Mouse (Mus musculus) mouse embryonic stem cell (cell line): Measurements from ENCODE around the gene H2-Ke6.

Experiments used
- in situ Hi-C, 2 experiments: fragments of 300-500 bp; cut with MboI; formaldehyde crosslinking; loops; 1 replicate in 1 of 2; 3 replicates in 1 of 2; pipeline ENCODE4 v1.14.3; 2019 to 2020; ENCODE audit warnings: low sequenced_read_pairs in 2 of 2, low pct_unique_long_range_greater_than_20kb in 1 of 2, mixed read lengths in 1 of 2; ENCODE audit not compliant: unreplicated experiment in 1 of 2

Gene H2-Ke6

DNA sequence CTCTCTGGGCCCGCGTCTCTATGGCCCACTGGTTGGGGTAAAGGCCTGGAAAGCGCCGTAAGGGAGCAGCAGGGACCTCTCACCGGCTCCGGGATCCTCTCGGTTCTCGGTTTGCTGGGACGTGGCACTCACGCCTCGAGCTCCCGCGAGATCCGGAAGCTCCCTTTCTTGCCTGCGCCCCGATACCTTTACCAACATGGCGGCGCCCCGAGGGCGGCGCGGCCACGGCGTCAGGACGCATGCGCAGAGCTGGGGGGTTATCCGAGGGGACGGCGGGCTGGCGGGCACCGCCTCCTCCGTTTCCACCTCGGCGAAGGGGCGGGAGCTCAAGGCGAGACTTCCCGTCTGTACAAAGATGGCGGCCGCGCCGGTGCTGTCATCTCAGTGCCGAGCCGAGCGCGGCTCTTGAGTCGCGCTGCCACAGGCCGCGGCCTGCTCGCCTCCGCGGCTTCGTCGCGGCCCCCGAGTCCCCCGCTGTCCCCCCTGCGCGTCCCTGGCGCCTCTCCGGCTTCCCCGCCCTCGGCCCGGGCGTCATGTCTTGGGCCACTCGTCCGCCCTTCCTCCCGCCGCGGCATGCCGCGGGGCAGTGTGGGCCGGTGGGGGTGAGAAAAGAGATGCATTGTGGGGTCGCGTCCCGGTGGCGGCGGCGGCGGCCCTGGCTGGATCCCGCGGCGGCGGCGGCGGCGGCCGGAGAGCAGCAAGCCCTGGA, 3.8 kb upstream of the H2-Ke6 start, which contains the start of the genes Slc39a7 and Rxrb:
Slc39a7 (minus strand) TSS at position 218 of the 709 bp plus-strand sequence.
Rxrb (plus strand) TSS at position 348 of the 709 bp plus-strand sequence.
- in situ Hi-C loops: no loop called here

DNA sequence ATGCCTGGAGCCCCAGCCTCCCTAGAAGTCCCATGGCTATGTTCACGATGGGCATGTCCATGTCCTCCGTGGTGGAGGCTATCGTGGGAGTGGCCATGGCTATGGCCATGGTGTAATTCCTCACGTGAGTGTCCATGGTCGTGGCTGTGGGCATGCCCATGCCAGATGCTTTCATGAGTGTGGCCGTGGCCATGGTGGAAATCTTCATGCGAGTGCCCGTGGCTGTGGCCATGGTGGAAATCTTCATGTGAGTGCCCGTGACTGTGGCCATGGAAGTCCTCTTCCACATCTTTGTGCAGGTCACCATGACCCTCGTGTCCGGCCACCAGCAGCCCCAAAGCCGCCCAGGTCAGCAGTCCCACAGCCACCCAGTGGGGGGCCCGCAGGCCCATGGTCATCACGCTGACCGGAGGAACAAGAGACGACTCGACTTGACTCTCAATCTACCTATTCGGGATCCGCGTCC, 3.0 kb upstream of the H2-Ke6 start:
- in situ Hi-C loops: no loop called here

- in situ Hi-C loops: no loop called here
These were observed 2.2 kb upstream of the H2-Ke6 start for GRCm38 (mm10) chr17:34029890-34030595.

DNA sequence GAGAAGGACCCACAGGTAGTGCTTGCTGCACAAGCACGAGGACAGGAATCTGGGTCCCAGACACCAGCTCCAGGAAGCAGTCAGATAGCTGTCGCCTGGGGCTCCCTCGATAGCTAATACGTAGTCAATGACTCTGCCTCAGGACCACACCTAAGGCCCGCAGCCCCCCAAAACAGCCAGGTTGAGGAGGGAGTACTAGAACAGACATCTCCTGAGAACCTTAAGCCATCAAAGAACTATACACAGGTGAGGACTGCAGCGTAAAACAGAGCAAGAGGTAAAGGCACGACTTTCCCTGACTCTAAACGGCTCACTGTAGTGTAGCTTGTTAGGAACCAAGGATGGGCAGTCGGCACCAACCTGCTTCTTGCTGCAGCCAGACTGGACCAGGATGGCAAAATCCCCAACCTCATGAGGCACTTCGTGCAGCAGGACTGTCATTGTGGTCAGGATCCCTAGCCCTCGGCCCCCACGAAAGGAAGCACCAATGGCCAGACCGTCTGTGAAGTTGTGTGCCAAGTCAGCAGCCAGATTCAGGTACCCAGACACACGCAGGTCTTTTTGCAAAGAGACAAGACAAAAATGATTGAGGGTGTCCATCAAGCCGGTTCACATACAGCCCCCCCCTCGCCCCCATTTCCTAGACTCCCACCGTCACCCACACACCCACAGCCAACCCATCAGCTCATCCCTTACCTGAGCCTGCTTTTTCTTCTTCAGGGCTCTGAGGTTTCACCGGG, 1.5 kb upstream of the H2-Ke6 start:
- in situ Hi-C loops: no loop called here

- in situ Hi-C loops: no loop called here
These were observed 765 bp upstream of the H2-Ke6 start for GRCm38 (mm10) chr17:34028501-34029149.

DNA sequence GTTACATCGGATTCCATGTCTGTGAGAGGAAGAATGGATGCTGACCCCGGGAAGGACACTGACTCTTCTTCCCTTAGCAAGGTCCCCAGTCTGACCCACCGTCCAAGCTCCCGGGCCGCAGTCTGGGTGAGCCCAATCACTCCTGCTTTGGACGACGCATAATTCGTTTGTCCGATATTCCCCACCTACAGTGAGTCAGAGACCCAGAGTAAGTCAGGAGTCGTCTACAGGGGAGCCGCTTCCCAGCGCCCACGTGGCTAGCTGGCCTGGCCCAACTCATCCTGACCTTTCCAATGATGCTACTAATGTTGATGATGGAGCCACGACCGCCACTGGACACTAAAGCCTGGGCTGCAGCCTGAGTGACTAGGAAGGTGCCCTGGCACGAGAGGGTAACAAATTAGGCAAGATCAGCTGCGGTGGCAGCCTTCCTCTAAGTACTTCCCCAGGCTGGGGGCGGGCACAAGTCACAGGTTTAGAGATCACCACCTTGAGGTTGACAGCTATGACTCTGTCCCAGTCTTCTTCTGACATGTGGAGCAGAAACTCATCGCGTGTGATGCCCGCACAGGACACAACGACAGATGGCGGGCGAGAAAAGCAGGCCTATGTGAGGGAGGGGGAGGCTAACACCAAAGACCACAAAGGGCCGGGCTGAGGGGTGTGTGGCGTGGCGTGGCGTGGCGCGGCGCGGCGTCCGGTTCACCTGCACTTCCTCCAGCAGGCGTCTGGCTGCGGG, 774 bp downstream of the H2-Ke6 start:
- in situ Hi-C loops: no loop called here

DNA sequence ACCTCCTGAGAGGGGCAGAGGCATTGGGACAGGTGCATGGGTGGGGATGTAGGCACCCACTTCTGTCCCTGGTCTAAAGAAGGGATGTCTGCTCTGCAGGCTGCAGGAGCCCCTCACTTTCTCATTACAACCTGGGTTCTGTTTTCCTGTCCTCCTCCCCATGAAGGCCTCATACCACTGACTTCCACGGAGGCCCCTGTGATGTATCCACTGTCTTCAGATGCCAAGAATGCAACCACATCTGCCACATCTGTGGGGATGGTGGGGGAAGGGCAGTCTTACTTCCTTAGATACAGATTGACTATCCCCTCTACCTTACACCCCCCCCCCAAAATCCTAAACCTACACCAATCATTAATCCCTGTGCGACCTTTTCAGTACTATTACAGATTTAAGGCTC, 1.6 kb downstream of the H2-Ke6 start:
- in situ Hi-C loops: no loop called here

DNA sequence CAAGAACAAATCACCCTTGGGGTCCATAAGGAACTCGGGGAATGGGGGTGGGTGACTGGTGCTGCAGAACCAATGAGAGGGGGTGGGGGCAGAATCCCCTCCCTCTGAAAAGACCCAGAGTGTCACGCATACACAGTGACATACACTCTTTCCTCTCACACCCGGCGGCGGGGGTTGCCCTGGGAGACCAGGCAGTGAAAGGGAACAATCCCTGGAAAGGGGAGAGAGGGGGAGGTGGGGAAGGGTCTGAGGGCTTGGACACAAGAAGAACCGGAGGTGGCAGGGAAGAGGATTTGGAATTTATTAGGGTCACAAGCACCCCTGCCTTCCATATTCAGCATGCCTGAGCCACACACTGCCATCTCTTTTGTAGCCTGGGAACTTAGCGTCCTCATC, 2.1 kb downstream of the H2-Ke6 start:
- in situ Hi-C loops: no loop called here

- in situ Hi-C loops: no loop called here
These were observed 2.8 kb downstream of the H2-Ke6 start for GRCm38 (mm10) chr17:34024861-34025755.

DNA sequence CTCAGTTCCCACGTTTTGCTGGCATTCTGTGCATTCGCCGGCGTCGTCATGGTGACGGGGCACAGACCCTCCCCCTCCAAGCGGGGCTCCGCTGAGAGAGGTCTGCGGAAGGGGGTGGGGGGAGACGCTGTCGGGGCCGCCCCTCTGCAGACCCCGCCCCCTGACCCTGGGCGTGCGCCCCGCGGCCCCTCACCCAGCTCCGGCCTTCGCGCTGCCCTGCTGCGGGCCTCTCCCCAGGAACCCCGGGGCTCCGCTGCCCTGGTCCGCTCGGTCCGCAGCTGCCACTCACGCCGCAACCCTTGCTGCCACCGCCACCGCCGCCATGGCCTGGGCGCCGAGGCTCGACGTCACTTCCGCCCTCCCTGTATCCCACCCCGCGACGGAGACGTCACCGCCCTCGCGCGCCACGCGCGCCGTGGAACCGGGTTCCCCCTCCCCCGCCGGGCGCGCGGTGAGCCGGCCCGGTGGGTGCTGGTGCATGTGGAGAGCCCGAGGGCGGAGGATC, 3.5 kb downstream of the H2-Ke6 start, which contains the start of gene Ring1:
Ring1 (minus strand) TSS at position 364 of the 505 bp plus-strand sequence.
- in situ Hi-C loops: no loop called here

- in situ Hi-C loops: no loop called here
These were observed 4.2 kb downstream of the H2-Ke6 start for GRCm38 (mm10) chr17:34023678-34024077.

- in situ Hi-C loops: no loop called here
These were observed 4.9 kb downstream of the H2-Ke6 start for GRCm38 (mm10) chr17:34022987-34023386.

- in situ Hi-C loops: no loop called here
These were observed 5.5 kb downstream of the H2-Ke6 start for GRCm38 (mm10) chr17:34022414-34022783.

GRCm38 (mm10) chr17:34021539-34022413, 6.1 kb downstream of the H2-Ke6 start:
- in situ Hi-C loops: no loop called here

- in situ Hi-C loops: no loop called here
These were observed 14.4 kb downstream of the H2-Ke6 start for GRCm38 (mm10) chr17:34013436-34013835.

DNA sequence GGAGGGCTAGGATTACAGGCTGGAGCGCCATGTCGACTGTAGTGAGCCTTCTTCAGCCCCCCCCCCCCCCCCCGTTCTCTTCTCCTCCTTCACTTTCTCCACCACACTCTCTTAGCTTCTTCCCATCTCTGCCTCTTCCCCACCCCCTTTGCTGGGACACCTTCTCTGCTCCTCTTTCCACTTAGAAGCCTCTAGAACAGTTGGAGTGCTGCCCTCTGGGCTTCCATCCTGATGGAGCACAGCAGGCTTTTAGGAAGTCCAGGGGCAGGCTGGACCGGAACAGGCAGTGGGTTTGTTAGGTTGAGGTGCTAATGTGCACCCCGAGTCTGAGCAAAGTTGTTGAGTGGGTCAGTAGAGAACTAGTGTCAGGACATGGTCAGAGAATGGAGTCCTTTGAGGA, 17.7 kb downstream of the H2-Ke6 start:
- in situ Hi-C loops: no loop called here
